Mouse (Mus musculus): ENCODE measurements at regions not wholly inside any gene's neighbourhood (a gene's known extent, or its start where the extent isn't known, plus 50 kb on each side); places are given as distances from the start of the nearest gene placed in this dataset.

DNA sequence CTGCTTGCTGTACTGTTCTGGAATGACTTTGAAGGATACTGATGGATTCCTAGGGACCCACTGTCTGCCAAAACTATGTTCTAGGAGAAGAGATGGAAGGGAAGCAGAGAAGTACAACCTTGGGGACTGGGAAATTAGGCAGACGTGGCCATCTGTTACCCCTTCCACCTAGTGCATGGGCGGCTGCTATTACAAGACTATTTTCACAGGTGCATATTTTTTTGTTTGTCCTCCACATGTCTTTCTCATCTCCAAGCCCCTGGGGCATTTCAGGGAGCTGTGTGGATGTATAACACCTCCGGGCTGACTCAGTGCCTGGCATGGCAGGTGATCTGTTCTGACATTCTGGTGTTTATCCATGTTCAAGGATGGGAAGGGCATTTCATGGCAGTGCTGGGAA, 226.4 kb upstream of the Tmtc4 start:
- TF ChIP-seq CTCF (IDR thresholded peaks at IDR 0.05; ENCODE audit: low read depth) = no peak
- no peak for TF ChIP-seq EP300 (IDR thresholded peaks at IDR 0.05; ENCODE audit: low read depth)

All from heart, postnatal 0 days (tissue).